Mouse (Mus musculus) liver, embryonic 12.5 days (tissue): ENCODE data around the gene Smn1. TPM values are rescaled to one million over a fixed set of nuclear protein-coding genes. Genes with fewer than 3 reads are reported as not detected.
"Not testable (repeated sequence)": the region's sequence is repeated elsewhere in the genome, so short reads cannot be mapped to it uniquely, and the experiment has no call there.

Experiments used
- ATAC-seq: fragments of 200-750 bp; cut with Nextera tagmentation; 2 replicates; pipeline ENCODE4 v1.8.0; 2017; ENCODE audit warnings: moderate number of reproducible peaks, mild to moderate bottlenecking, moderate library complexity
- H3K27ac ChIP-seq: fragments of 300-500 bp; sonication (generic); 2 replicates; pipeline ENCODE4 v1.5.1; 2016; ENCODE audit warnings: mild to moderate bottlenecking
- H3K27me3 ChIP-seq: fragments of 300-500 bp; sonication (generic); replicated peaks from 2 replicates; pipeline ENCODE4 v1.6.1; 2016; ENCODE audit warnings: mild to moderate bottlenecking, moderate library complexity
- H3K36me3 ChIP-seq: fragments of 300-500 bp; sonication (generic); 2 replicates; pipeline ENCODE4 v1.6.1; 2016; ENCODE audit warnings: mild to moderate bottlenecking, moderate library complexity
- H3K4me1 ChIP-seq: fragments of 300-500 bp; sonication (generic); 2 replicates; pipeline ENCODE4 v1.6.1; 2016
- H3K4me2 ChIP-seq: fragments of 300-500 bp; sonication (generic); 2 replicates; pipeline ENCODE4 v1.6.1; 2016; ENCODE audit warnings: mild to moderate bottlenecking, moderate library complexity
- H3K4me3 ChIP-seq: fragments of 300-500 bp; sonication (generic); 2 replicates; pipeline ENCODE4 v1.5.1; 2016; ENCODE audit warnings: mild to moderate bottlenecking, moderate library complexity
- H3K9ac ChIP-seq: fragments of 300-500 bp; sonication (generic); 2 replicates; pipeline ENCODE4 v1.6.1; 2016; ENCODE audit warnings: mild to moderate bottlenecking, moderate library complexity
- H3K9me3 ChIP-seq: fragments of 300-500 bp; sonication (generic); replicated peaks from 2 replicates; pipeline ENCODE4 v1.6.1; 2016; ENCODE audit warnings: mild to moderate bottlenecking, moderate library complexity
- WGBS: fragments of 180-500 bp; shearing (Covaris S2); methylation state at CpG from one replicate; pipeline ENCODE4 v1.1.7; 2016; ENCODE audit not compliant: insufficient replicate concordance; 5-methylcytosine and 5-hydroxymethylcytosine counted together
- polyA plus RNA-seq: library from polyadenylated mRNA; unstranded; fragments of >200 nt; fragmentation: Nextera tagmentation; extraction: Ambion mirVana; gene quantifications from 2 replicates; pipeline ENCODE4 v1.2.1, GENCODE M21; 2016

Smn1 gene
- polyA plus RNA-seq, 1 experiment from 2014 or later, result 41.0 TPM

GRCm38 (mm10) chr13:100156624-100157023, 32.0 kb downstream of the Smn1 start:
- Histone ChIP-seq H3K4me1 (no peaks in the 10 kb centered on the region), H3K4me2 (no peak overlapping the region), H3K9ac (no peak overlapping the region), H3K36me3 (no peaks in the 10 kb centered on the region), H3K9me3 (no peaks in the 10 kb centered on the region), H3K27me3 (no peaks in the 10 kb centered on the region), H3K4me3 (no peak overlapping the region), H3K27ac (no peak overlapping the region)
- 81% methylated on average over 3 of the region's 3 CpGs for WGBS
- no peak for ATAC-seq

DNA sequence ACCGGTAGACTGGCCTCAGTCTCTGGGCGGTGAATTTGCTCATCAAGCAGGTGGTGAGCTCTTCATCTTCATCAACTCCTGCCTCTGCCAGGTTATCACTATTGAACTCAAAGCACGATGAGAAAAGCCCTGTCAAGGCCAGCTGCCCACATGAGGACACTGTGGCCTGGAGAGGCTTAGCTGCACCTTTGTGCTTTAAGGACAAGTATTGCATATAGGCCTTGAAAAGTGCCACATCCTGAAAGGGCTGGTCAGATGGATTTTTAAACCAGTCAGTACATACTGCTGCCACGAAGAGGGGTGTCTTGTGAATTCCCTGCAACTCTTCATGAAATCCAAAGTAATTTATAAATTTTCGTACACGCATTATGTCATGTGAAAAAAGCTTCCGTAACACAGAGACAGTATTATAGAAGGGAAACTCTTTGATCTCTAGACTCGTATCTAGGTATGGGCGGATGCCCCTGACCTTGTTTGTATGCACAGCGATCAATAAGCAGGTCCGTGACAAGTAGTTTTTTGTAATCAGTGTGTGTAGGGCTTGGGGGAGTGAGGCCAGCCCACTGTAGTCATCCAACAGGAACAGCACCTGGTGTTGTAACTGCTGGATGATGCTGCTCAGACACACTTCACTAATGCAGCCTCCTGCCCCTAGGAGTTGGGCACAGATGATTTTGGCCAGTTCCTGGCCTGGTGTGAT, 36.7 kb downstream of the Smn1 start:
- not testable (repeated sequence) for H3K27me3 ChIP-seq, H3K9me3 ChIP-seq, H3K9ac ChIP-seq, ATAC-seq, H3K27ac ChIP-seq, H3K36me3 ChIP-seq, H3K4me3 ChIP-seq, H3K4me1 ChIP-seq, H3K4me2 ChIP-seq
- 71% methylated on average over 11 of the region's 11 CpGs for WGBS

- not testable (repeated sequence) for H3K27me3 ChIP-seq, H3K9ac ChIP-seq, H3K27ac ChIP-seq, H3K4me3 ChIP-seq, H3K4me1 ChIP-seq, H3K4me2 ChIP-seq, ATAC-seq, H3K36me3 ChIP-seq, H3K9me3 ChIP-seq
Measured at GRCm38 (mm10) chr13:100162467-100162866, 37.8 kb downstream of the Smn1 start.

GRCm38 (mm10) chr13:100166378-100166777, 41.7 kb downstream of the Smn1 start:
- not testable (repeated sequence) for H3K4me3 ChIP-seq, ATAC-seq, H3K36me3 ChIP-seq, H3K27me3 ChIP-seq, H3K9ac ChIP-seq, H3K27ac ChIP-seq, H3K9me3 ChIP-seq, H3K4me1 ChIP-seq, H3K4me2 ChIP-seq
- 58% methylated on average over 2 of the region's 2 CpGs for WGBS

GRCm38 (mm10) chr13:100174360-100174759, 49.7 kb downstream of the Smn1 start:
- not testable (repeated sequence) for H3K9me3 ChIP-seq, H3K4me3 ChIP-seq, H3K4me1 ChIP-seq, H3K27me3 ChIP-seq, H3K9ac ChIP-seq, ATAC-seq, H3K36me3 ChIP-seq, H3K27ac ChIP-seq, H3K4me2 ChIP-seq
- 82% methylated on average over 4 of the region's 5 CpGs for WGBS

DNA sequence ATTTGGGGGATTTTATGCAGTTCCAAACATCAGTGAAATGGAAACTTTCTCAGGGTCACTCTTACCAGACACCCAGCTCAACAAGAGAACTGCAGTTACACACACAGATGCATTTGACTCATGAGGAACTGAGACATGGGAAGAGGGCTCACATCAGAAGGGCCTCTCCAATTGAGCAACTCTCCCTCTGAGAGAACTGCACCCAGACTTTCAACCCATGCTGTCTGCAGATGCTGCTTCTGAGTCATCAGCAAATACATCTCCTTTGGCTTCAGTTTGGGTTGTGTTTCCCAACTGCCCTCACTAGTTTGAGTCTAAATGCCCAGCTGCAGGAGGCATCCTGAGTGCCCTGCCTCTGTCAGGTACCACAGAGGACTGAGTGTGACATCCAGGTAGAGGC, 58.5 kb downstream of the Smn1 start:
- H3K27ac ChIP-seq, H3K9me3 ChIP-seq, H3K4me2 ChIP-seq, H3K9ac ChIP-seq, H3K36me3 ChIP-seq, H3K4me3 ChIP-seq, H3K27me3 ChIP-seq, ATAC-seq, H3K4me1 ChIP-seq: not testable (repeated sequence)

Other genes with a start within 250 kb of the Smn1 start
- 0.35 TPM in 1 of 2 replicates, not detected in the other for gene Cartpt, start 223.8 kb upstream of the Smn1 start, polyA plus RNA-seq
- gene Mccc2, start 109.2 kb upstream of the Smn1 start, polyA plus RNA-seq, result 19.7 and 20.3 TPM in 2 replicates
- 24.9 and 25.0 TPM in 2 replicates for gene Bdp1, start 20.8 kb upstream of the Smn1 start, polyA plus RNA-seq
- gene Serf1, start 16.8 kb upstream of the Smn1 start, polyA plus RNA-seq, result 31.5 and 33.7 TPM in 2 replicates
- gene Naip2, start 77.2 kb downstream of the Smn1 start, polyA plus RNA-seq, result 1.3 and 1.5 TPM in 2 replicates
- gene Naip5, start 121.5 kb downstream of the Smn1 start, polyA plus RNA-seq, result 0.42 and 0.69 TPM in 2 replicates
- gene Naip6, start 192.8 kb downstream of the Smn1 start, polyA plus RNA-seq, result 0.30 and 0.37 TPM in 2 replicates